Mouse (Mus musculus): ENCODE measurements around the gene Sstr5. TPM values are rescaled to one million over a fixed set of nuclear protein-coding genes. Genes with fewer than 3 reads are reported as not detected.

Sstr5 gene
- polyA plus RNA-seq, 1 experiment from 2014 or later = not detected

DNA sequence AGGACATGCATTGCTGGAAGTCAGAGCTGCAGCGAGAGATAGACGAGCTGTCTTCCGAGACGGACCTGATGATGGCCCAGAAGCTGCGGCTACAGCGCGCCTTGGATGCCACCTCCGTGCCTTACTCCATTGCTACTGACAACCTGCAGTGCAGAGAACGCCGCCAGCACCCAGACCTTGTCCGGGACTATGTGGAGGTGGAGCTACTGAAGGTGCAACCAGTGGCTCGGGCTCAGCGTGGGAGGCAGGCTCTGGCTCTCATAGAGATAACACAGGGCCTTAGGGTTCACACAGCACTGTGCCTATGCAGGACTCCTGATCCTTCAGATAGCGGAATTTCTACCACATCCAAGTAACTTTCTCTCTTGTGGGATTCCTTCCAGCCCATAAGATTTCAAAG is 25.0 kb downstream of the Sstr5 start:
- WGBS = 34% methylated on average over 14 of the region's 14 CpGs
- no peak for DNase-seq
- no peak overlapping the region for H3K4me3 ChIP-seq (ENCODE audit: low read depth, low read length)
- no peaks in the 10 kb centered on the region for H3K4me1 ChIP-seq (ENCODE audit: insufficient read depth)
- no peak for TF ChIP-seq CTCF (IDR thresholded peaks at IDR 0.05; ENCODE audit: low read depth)
- no peak overlapping the region for H3K27ac ChIP-seq (ENCODE audit: low read depth)
- no peaks in the 10 kb centered on the region for H3K36me3 ChIP-seq (ENCODE audit: insufficient read depth)
- peaks cover 9% of the 10 kb centered on the region for H3K27me3 ChIP-seq (ENCODE audit: insufficient read depth, low read length)
- no peak for ATAC-seq (ENCODE audit: insufficient read depth)
- H3K9me3 ChIP-seq (ENCODE audit: low read depth, low read length) = no peaks in the 10 kb centered on the region
- no peak overlapping the region for H3K9ac ChIP-seq
- H3K4me2 ChIP-seq = peak overlapping the region; percentile 13; the same call in 1 of the 2 replicates

DNA sequence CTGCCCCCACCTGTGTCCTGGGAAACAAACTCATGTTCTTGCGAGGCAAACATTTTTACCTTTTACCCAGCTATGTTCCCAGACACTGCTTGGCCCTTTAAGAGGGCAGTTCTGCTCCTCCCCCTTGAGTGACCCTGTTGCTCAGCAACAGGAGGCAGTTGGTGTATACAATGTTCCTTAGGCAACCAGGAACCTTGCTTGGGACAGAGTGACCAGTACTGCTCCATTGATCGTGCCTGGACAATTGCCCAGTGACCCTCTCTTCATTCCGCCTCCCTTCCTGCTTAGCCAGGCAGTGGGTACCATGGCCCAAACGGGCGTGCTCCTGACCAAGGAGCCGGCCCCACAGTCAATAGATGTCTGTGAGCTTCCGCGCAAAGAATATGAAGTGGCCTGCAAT is 25.7 kb downstream of the Sstr5 start:
- no peak for TF ChIP-seq CTCF (IDR thresholded peaks at IDR 0.05; ENCODE audit: low read depth)
- Histone ChIP-seq H3K27ac (ENCODE audit: low read depth) (no peak overlapping the region), H3K4me2 (peak overlapping the region; percentile 13; the same call in 1 of the 2 replicates), H3K36me3 (ENCODE audit: insufficient read depth) (no peaks in the 10 kb centered on the region), H3K4me1 (ENCODE audit: insufficient read depth) (no peaks in the 10 kb centered on the region), H3K9me3 (ENCODE audit: low read depth, low read length) (no peaks in the 10 kb centered on the region), H3K4me3 (ENCODE audit: low read depth, low read length) (no peak overlapping the region), H3K9ac (no peak overlapping the region), H3K27me3 (ENCODE audit: insufficient read depth, low read length) (peaks cover 9% of the 10 kb centered on the region)
- WGBS = 30% methylated on average over 8 of the region's 8 CpGs
- ATAC-seq (ENCODE audit: insufficient read depth) = no peak
- DNase-seq = peak; percentile 32

DNA sequence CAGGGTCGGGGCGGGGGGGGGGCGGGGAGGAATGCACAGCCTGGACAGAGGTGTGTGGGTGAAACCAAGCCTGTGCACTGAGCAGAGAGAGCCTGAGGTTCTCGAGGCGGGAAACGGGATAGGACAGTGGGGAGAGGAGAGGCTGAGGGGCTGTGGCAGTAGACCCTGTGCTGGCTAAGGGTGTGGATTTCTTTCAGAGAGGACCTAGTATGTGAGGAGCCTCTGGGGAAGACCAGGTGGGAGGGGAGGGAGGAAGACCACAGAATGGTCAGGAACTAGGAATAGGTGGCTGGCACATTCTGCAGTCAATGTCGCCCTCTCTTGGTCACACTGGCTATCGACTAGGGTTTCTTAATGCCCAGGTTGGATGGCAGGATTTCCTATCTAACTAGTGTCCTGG is 27.3 kb downstream of the Sstr5 start:
- Histone ChIP-seq H3K4me1 (ENCODE audit: insufficient read depth) (no peaks in the 10 kb centered on the region), H3K9me3 (ENCODE audit: low read depth, low read length) (no peaks in the 10 kb centered on the region), H3K36me3 (ENCODE audit: insufficient read depth) (no peaks in the 10 kb centered on the region), H3K4me2 (no peak overlapping the region), H3K9ac (no peak overlapping the region), H3K27me3 (ENCODE audit: insufficient read depth, low read length) (peaks cover 9% of the 10 kb centered on the region), H3K4me3 (ENCODE audit: low read depth, low read length) (no peak overlapping the region), H3K27ac (ENCODE audit: low read depth) (no peak overlapping the region)
- ATAC-seq (ENCODE audit: insufficient read depth) (no peak), DNase-seq (peak; percentile 88)
- TF ChIP-seq CTCF (IDR thresholded peaks at IDR 0.05; ENCODE audit: low read depth) = peak; percentile 87
- 27% methylated on average over 8 of the region's 8 CpGs for WGBS

DNA sequence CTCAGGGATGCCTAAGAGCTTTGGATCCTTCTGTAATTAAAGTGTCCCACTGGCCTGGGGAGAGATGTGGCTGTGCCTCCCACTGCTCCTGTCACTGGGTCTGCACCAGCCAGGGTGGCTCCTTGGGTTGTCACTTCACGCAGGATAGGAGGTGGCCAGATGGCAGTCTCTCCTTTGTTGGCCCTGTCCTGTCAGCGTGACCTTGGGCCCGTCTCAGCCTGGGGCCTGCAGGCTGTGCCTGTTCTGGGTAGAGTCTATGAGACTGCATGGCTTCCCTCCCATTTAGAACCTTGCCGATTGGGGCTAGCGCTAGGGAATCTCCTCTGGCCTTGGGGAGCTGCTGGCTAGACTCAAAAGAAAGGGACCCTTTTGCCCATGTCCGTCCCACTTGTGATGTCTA is 28.8 kb downstream of the Sstr5 start:
- Histone ChIP-seq H3K4me1 (ENCODE audit: insufficient read depth) (no peaks in the 10 kb centered on the region), H3K27me3 (ENCODE audit: insufficient read depth, low read length) (0 out of 2 replicates have a peak, but pooled peaks cover 4% of the 10 kb centered on the region), H3K36me3 (ENCODE audit: insufficient read depth) (no peaks in the 10 kb centered on the region), H3K4me3 (ENCODE audit: low read depth, low read length) (no peak overlapping the region), H3K9ac (no peak overlapping the region), H3K9me3 (ENCODE audit: low read depth, low read length) (no peaks in the 10 kb centered on the region), H3K27ac (ENCODE audit: low read depth) (no peak overlapping the region), H3K4me2 (no peak overlapping the region)
- ATAC-seq (ENCODE audit: insufficient read depth) (no peak), DNase-seq (no peak)
- WGBS = 57% methylated on average over 6 of the region's 6 CpGs
- no peak for TF ChIP-seq CTCF (IDR thresholded peaks at IDR 0.05; ENCODE audit: low read depth)

DNA sequence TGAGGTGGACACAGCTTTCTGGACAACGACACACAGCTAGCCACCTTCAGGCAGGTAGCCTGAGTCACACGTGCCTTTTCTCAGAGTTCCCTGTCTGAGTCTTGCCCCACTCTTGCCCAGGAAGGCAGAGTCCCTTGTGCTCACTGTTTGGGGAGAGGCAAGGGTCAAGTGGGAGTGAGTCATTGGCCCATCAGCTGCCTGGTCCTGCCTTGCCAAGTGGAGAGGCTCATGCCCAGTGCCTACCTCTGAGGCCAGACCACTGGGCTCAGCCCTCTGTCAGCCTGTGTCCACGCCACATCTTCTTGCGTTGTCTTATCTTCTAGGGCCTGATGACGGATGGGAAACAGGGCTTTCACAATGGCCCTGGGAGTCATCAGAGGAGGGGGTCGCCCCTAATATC is 29.3 kb downstream of the Sstr5 start:
- H3K36me3 ChIP-seq (ENCODE audit: insufficient read depth) = no peaks in the 10 kb centered on the region
- no peak for ATAC-seq (ENCODE audit: insufficient read depth)
- H3K9me3 ChIP-seq (ENCODE audit: low read depth, low read length) = no peaks in the 10 kb centered on the region
- 31% methylated on average over 6 of the region's 6 CpGs for WGBS
- H3K27me3 ChIP-seq (ENCODE audit: insufficient read depth, low read length) = 0 out of 2 replicates have a peak, but pooled peaks cover 4% of the 10 kb centered on the region
- no peak overlapping the region for H3K4me3 ChIP-seq (ENCODE audit: low read depth, low read length)
- H3K4me1 ChIP-seq (ENCODE audit: insufficient read depth) = no peaks in the 10 kb centered on the region
- no peak for DNase-seq
- no peak for TF ChIP-seq CTCF (IDR thresholded peaks at IDR 0.05; ENCODE audit: low read depth)
- H3K9ac ChIP-seq = no peak overlapping the region
- H3K4me2 ChIP-seq = no peak overlapping the region
- no peak overlapping the region for H3K27ac ChIP-seq (ENCODE audit: low read depth)

DNA sequence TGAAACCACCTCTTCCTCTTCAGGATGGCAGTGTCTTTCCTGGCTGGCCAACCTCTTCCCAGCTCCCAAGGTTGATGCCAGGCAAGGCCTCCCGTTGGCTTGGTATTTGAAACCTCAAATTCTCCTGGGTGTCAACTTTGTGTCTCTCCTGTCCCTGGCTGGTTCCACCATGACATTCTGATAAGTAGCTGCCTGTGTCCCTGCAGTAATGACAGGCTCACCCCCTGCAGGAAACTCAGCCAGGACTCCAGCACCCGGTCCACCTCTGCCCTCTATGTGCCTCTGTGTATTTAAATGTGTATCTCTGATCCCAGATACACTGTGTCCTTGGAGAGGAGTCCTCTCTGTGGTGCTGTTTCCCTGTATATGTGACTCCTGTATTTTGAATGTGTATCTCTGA is 30.8 kb downstream of the Sstr5 start:
- H3K4me1 ChIP-seq (ENCODE audit: insufficient read depth) = no peaks in the 10 kb centered on the region
- no peaks in the 10 kb centered on the region for H3K9me3 ChIP-seq (ENCODE audit: low read depth, low read length)
- no peaks in the 10 kb centered on the region for H3K27me3 ChIP-seq (ENCODE audit: insufficient read depth, low read length)
- no peak for DNase-seq
- no peak for ATAC-seq (ENCODE audit: insufficient read depth)
- H3K4me2 ChIP-seq = no peak overlapping the region
- H3K36me3 ChIP-seq (ENCODE audit: insufficient read depth) = no peaks in the 10 kb centered on the region
- H3K9ac ChIP-seq = no peak overlapping the region
- TF ChIP-seq CTCF (IDR thresholded peaks at IDR 0.05; ENCODE audit: low read depth) = no peak
- no peak overlapping the region for H3K4me3 ChIP-seq (ENCODE audit: low read depth, low read length)
- no peak overlapping the region for H3K27ac ChIP-seq (ENCODE audit: low read depth)
- WGBS = 79% methylated on average over 2 of the region's 2 CpGs

DNA sequence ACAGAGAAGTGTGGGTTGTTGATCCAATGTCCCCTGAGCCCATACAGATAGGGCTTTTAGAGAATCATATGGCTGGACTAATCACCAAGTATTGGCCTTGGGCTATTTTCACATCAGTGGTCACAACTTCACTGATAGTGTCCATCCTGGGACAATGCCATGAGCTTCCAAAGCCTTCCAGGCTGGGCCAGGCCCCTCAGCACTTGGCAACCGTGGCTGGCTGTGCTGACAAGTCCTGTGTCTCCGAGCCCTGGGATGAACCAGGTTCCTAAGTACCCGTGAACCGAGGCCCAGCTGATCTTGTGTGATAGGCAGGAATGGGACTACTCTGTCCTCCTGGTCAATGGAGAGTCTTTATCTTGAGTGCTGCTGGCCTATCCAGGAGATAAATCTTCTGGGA is 33.0 kb downstream of the Sstr5 start:
- 63% methylated on average over 4 of the region's 4 CpGs for WGBS
- no peak overlapping the region; the same call in 1 of the 2 replicates for H3K27ac ChIP-seq (ENCODE audit: low read depth)
- no peaks in the 10 kb centered on the region for H3K4me1 ChIP-seq (ENCODE audit: insufficient read depth)
- H3K4me3 ChIP-seq (ENCODE audit: low read depth, low read length) = no peak overlapping the region
- no peak overlapping the region for H3K9ac ChIP-seq
- H3K27me3 ChIP-seq (ENCODE audit: insufficient read depth, low read length) = no peaks in the 10 kb centered on the region
- ATAC-seq (ENCODE audit: insufficient read depth) (no peak), DNase-seq (no peak)
- no peak for TF ChIP-seq CTCF (IDR thresholded peaks at IDR 0.05; ENCODE audit: low read depth)
- no peaks in the 10 kb centered on the region for H3K36me3 ChIP-seq (ENCODE audit: insufficient read depth)
- no peaks in the 10 kb centered on the region for H3K9me3 ChIP-seq (ENCODE audit: low read depth, low read length)
- no peak overlapping the region for H3K4me2 ChIP-seq

Measured in lung, embryonic 14.5 days (tissue).